Mouse (Mus musculus): ENCODE results near the gene Kifap3. TPM values are rescaled to one million over a fixed set of nuclear protein-coding genes. Genes with fewer than 3 reads are reported as not detected.
A peak's percentile ranks its signal among the peaks of the same experiment; 100 is the strongest.
"Not testable (repeated sequence)": the region's sequence is repeated elsewhere in the genome, so short reads cannot be mapped to it uniquely, and the experiment has no call there.

The Kifap3 gene
- 10.3 and 10.7 TPM in 2 replicates for polyA plus RNA-seq (2015; fragmentation: Nextera tagmentation; extraction: Ambion mirVana)

DNA sequence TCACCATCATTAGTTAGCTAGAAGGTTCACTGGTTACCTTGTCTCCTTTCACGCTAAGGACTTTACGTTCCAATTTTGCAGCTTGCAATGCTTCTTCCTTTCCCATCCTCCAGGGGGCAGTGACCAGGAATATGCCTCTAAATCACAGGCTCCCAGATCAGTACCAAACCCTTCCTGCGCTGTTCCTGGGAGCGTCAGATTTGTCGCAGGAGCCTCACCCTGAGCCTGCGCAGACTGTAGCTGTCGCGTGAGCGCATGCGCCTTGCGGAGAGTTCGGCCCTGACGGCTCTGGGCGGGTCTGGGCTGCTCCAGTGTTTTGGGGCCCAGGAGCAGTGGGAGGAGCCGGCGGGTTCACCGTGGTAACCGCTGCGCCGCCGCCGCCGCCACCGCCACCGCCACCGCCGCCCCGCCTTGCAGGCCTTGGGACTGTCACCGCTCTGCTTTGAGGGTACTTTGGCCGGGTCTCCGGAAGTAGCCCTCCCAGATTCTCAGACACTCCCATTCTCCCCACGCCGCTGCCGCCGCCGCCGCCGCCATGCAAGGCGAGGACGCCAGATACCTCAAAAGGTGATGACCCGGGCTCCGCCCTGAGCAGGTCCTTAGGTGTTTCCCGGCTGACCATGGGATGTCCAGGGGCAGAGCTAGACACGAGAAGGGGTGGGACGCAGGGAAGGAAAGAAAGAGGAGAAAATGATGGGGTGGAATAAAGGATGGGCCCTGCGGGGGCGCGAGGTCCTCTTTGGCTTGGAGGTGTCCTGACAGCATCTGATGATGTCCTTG, at the start of gene Kifap3:
Gene Kifap3, plus strand, starts transcription at position 248 of the 780 bp plus-strand sequence.
- DNase-seq (ENCODE audit: low spot score) = peak; percentile 96

DNA sequence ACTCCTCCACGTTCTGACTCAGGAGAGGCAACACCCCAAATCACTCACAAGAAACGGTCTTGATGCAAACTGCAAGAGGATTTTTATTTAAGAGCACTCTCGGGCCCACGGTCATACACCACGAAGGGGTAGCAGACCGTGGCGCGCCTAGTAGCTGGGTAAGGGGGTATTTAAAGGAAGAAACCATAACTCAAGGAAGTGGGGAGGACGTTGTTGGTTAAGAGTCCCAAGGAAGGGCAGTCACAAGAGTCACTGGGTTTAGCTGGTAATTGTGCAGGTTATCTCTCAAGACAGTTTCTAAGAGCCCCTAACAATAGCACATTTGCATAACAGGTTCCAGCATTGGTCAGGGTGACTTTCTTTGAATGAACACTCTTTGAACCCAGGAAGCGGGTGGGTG, 48.2 kb upstream of the Kifap3 start:
- DNase-seq (ENCODE audit: low spot score) = not testable (repeated sequence)

DNA sequence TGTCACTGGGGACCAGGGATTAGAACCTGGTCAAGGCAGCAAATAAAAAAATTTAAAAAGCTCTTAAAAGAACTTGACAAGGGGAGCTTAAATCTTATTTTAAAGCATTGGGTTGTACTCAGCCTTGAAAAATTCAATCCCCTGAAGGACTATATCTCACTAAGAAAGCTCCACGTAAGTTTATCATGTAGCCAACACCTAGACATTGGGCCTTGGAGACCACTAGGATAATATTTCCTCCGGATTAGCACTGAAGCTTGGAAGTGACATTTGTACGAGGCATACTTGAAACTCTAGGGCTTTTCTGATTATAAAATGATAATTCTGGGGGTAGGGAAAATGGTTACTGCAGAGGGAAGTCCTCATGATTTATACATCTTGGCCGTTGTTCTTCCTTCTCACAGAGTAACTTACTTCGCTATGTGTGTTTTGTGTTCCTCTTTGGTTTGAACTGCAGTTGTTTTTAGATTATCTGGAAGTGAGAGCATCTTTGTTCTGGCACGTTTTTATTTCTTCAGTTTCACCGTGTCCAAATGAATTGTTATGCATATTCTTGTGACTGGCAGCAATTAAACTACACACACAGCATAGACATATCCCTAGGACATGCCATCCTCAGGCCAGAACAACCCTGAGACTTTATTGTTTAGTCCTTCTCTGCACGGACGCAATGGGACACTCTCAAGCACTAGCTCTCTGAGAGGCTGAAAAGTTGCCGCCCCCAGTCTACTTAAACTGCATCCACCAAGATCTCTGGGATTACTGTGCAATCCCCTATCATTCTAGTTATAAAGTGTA, 42.7 kb upstream of the Kifap3 start:
- no peak for DNase-seq (ENCODE audit: low spot score)

DNA sequence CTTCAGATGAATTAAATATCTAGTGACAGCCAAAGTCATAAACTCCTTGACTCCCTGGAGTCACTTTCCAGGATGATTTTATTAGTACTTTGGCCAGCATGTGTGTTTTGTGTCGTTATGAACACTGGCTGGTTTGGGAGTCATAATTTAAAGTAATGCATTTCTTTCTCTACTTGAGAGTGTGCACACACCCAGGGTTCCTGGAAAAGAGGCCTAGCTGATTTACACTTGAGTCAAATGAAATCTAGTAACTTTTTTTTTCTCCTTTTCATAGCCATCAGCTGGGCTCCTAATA, 42.2 kb upstream of the Kifap3 start:
- no peak for DNase-seq (ENCODE audit: low spot score)

DNA sequence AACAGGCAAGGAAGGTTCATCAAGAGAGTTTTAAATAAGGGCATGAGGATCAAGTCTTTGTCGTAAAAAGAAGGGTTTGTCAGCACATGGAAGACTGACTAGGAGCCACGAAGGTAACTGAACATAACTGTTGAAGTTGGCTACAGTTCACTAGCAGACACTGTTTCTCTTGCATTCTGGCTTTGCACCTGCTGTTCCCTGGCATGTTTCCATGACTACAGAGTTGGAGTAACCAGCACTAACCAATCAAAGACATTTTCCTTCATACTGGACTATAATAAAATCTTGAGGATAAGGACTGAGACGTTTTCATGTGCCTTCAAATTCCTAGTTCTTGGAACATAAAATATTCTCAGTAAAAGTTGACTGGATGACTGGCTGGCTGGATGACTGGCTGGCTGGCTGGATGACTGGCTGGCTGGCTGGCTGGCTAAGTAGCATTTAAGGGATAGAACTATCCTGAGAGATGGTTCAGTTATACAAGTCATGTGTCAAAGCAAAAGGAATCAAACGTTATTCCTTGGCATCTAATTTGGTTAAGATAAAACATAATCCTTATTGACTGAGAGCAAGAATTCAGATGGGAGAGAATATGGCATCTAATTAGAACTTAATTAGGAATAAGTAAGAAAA, 27.9 kb upstream of the Kifap3 start:
- DNase-seq (ENCODE audit: low spot score) = no peak

DNA sequence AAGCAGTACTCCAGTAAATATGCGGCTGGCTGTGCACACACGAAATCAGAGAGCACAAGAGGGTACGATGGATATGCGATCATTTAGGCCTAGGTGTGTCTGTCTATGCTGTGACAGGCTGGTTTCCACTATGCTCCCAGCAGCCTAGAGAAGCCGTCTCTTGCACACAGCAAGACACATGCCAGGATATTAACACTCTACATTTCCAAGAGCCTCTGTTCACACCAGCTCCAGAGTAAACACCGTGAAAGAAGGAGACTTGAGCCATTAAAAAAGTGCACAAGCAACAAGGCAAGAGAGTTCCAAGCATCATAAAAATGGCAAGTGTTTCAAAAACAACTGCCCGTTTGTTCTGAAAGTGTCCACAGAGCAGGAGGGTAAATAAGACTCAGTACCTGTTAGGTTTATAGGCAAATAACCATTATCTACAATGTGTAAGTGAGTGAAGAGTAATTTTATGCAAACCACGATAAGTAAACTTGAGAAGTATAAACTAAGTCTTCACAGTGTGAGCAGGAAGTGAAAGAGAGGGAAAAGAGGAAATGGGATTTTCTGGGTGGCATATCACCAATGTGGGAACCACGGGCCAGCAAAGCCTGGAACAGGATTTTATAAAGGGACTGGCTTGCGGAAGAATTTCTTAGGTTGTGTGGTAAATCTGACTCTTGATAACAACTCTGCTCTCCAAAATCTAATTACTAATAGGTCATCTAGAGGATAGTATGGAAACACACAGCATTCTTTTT, 21.7 kb upstream of the Kifap3 start:
- no peak for DNase-seq (ENCODE audit: low spot score)

DNA sequence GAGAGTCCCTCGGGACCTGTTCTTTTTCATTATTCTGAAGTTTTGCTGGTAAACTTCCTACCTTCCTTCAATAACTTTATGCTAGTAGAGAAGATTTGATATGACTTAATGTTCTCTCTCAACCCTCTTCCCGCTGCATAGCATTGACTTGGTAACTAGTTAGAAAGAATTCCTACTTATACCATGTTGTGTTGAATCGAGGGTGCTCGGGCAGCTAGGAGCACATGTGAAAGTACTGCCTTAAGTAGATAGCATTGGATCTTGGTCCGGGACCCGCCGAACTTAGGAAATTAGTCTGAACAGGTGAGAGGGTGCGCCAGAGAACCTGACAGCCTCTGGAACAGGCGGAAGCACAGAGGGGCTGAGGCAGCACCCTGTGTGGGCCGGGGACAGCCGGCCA, 4.2 kb downstream of the Kifap3 start:
- DNase-seq (ENCODE audit: low spot score) = not testable (repeated sequence)

DNA sequence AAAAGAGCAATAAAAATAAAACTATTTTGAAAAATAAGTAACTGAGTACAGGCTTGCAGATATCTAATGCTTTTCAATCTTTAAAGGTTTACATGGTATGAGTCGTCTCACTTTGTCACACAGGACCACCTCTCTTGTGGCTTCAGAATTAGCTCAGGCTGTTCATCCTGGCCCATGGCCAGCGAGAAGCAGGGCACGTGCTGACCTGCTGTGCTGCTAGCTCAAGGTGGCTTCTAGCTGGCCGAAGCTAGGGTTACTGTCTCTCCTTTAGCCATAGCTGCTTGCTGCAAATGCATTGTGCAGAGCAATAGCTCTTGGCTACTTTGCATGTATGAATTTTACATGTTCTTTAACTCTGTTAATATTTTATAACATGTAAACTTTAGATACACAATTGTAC, 42.0 kb downstream of the Kifap3 start:
- DNase-seq (ENCODE audit: low spot score) = no peak

DNA sequence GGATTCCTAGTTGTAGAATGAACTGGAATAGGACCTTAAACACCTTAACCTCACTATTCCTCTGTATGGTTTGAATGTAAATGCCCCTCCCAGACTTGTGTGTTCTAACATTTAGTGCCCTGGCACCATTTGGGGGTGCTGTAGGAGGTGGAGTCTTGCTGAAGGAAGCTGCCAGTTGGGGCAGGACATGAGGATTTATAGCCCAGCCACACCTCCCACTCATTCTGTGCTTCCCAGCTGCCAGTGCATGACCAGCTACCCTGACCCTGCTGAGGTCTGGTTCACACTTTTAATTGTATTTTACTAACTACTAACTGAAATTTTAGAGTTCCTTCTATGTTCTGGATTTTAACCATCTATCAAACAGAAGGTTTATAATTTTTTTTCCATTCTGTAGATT, 50.1 kb downstream of the Kifap3 start:
- no peak for DNase-seq (ENCODE audit: low spot score)

DNA sequence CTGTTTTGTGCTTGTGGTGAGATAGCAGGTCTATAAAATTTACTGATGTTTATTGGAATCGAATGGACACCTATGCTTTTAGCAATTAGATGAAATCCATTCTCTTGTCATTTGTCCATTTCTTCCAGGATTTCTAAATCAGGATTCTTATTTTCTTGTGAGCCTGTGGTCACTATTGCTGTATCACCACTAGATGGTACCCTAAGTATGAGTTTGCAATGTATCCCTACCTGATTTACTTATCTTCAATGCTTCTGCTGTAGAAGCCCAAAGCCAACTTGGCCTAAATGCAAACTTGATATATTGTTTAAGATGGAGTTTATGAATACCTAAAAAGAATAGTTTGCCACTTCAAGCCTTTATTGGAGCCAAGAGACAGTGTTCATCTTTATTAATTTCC, 54.7 kb downstream of the Kifap3 start:
- DNase-seq (ENCODE audit: low spot score) = no peak

DNA sequence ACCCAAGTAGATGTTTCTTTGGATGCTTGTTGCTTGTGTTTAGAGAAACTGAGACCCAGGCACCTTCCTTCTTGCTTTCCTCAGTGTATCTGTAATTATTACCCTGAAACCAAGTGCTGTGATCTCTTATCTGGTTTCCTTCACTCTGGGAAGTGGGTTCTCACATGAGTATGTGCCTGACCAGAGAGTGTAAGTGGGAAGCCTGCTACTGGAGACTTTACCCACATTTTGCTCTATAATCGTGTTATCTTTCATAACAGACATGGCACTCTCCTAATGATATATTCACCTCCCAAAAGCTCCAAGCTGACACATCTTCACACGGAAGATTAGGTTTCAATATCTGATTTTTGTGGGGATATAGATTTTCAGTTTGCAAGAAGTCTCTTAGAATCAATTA, 55.7 kb downstream of the Kifap3 start:
- DNase-seq (ENCODE audit: low spot score) = no peak

DNA sequence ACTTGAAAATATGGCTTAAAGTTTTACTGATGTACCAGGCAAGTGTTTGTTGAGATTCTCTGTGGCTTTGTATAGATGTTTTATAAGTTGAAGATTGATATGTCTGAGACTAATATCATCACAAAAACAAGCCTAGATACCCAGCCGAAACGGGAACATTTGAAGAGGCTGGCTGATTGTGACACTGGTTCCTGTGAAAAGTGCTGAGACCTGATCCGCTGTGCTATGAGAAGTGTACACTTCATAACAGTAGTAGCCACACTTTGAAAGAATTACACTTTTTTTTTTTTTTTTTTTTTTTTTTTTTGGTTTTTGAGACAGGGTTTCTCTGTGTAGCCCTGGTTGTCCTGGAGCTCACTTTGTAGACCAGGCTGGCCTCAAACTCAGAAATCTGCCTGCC, 59.1 kb downstream of the Kifap3 start:
- DNase-seq (ENCODE audit: low spot score) = not testable (repeated sequence)

DNA sequence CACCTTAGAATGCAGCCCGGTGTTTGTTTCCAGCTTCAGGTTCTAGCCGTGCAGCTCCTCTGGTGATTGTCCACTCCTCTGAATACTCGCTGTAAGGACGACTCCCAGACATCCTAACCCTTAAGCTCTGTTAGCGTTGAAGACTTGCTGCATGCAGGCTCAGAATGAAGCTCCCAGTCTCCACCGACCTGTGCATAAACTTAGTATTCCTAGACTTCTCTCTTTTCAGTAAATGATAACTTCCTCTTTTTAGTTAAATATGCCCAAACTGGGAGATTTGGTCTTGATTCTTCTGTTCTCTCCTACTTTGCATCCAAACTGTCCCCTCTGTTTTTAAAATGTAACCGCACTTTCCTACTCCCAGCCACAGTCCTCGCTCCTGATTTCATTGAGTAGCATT, 61.2 kb downstream of the Kifap3 start:
- no peak for DNase-seq (ENCODE audit: low spot score)

DNA sequence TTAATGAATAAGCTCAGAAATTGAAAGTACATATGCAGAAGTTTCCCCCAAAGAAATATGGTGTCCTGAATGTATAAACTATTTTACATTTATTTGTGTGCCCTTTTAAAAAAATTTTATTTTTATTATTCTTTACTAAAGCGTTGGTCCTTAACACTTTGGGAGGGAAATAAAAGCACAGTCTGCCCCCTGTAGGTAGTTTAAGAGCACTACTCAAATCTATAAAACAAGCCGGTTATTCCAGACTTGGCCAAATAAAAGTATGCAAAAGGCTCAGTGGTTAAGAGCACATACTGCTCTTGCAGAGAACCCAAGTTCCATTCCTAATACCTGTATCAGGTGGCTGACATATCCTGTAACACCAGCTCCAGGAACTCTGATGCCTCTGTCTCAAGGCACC, 62.9 kb downstream of the Kifap3 start:
- no peak for DNase-seq (ENCODE audit: low spot score)

DNA sequence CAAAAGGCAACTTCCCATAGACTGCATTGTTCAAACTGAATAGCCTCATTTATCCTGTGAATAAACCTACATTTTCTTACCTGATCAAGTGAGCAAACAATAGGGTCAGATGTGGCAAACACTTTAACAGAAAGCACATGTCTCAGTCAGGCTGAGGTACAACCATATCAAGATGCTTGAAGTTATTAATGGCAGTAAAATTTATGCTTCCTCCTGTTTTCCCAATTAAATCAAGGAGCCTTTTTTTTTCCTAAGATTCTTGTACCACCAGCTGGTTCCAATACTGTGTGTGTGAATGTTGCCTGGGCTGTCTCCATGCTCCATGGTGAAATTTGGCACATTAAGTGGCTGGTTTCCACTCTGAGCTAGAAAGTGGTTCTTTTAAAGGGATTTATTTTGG, 64.5 kb downstream of the Kifap3 start:
- DNase-seq (ENCODE audit: low spot score) = no peak

DNA sequence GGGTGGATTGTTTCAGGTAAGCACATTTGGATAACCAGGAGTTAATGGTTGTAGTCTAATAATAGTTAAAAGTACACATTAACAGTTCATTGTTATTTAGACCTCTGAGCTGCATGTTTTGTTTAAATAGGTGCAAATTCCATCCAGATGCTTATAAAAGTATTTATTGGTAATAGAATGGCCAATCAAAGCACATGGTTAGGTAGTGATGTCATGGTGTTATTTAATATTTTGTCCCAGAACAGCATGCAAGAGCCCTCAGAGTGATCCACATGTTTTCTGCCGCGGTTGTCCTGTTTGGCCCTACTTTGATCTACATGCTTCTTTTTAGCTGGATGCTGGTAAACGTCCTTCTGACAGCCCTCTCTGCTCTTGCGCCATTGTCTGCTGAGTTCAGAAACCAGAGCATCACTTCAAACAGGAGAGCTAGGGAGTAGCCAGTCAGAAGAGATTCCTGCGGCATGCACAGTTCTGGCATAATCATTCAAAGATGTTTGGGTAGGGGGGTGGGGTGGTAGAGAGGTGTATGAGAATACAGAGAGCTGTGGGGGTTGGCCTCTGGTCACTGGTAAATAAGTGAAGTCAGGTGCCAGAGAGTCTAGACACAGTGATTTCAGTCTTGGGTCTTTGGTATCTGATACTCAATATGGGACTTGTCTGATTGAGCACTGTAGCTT, 73.6 kb downstream of the Kifap3 start:
- no peak for DNase-seq (ENCODE audit: low spot score)

DNA sequence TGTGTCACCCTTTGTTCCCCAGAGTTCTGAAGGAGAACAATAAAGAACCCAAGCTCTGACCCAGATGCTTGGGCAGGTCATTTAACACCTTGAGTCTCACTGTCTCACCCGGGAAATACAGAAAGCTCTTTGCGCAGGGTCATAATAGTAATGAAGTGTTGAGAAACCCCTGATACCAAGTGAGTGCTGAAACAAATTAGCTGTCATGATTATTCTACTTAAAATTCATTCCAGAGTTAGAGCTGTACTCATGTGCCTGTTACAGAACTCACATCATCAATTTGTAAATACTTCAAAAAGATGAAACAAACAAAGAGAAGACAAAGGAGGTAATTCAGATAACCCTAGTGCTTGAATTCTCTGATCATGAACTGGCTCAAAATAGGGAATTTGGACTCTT, 79.0 kb downstream of the Kifap3 start:
- DNase-seq (ENCODE audit: low spot score) = no peak

DNA sequence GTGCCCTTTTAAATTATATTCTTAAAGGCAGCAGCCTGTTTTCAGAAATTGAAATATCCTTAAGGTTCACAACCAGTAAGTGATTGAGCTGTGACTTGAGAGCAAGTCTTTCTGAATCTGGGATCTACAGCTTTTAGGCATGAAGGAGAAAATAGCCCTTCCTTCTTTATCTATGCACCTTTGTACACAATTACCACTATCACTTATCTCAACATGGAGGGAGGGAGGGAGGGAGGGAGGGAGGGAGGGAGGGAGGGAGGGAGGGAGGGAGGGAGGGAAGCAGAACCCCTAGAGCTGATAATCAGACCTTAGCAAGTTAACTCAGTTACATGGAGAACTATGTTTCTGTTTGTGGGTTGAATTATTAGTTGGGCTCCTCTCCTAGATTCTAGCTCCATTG, 82.2 kb downstream of the Kifap3 start:
- DNase-seq (ENCODE audit: low spot score) = no peak

DNA sequence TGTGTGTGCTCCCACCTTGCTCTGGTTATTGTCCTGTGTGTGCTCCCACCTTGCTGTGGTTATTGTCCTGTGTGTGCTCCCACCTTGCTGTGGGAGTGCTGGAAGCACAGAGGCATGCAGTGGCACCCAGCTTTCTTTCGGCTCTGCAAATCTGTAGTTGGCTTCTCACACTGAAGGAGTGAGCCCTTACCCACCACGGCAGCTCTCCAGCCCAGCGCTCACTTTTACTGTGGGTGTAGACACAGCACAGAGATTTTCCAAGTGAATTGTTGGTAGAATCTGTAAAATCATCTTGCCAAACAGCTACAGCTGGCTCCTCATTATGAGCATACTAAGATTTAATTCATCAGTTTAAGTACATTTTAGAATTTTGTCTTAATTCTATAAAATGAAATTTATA, 93.8 kb downstream of the Kifap3 start:
- DNase-seq (ENCODE audit: low spot score) = no peak

DNA sequence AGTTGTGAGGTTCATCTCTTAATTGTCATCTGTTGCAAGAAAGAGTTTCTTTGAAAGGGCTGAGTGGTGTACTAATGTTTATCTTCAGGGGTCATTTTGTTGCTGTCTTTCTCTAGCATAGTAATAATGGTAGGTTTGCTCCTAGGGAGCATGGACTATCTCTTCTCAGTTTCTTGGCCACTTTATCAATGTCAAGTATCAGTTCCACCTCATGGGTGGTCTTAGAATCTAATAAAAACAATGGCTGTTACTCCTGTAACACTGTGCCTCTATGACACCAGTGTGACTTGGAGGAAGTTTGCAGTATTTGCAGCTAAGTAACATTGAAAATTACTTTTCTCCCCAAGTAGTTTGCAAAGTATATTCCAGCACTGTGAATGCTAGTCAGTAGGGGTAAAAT, 110.2 kb downstream of the Kifap3 start:
- no peak for DNase-seq (ENCODE audit: low spot score)

DNA sequence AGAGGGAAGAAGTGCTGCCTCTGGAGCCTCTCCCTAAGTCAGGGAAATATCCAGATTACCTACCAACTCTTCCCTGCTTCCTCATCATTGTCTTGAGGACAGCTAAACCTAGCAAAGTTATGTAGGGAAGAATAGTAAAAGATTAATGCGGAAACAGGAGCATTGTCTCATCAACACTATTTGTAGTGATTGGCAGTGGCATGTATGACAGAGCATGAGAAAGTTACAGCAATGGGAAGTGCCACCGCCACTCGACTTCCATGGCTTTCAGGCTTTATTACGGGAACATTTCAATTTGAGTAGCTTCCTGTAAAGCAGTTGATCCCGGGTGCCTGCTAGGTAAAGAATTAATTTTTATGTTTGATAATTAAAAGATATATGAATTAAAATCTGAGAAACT, 113.9 kb downstream of the Kifap3 start:
- no peak for DNase-seq (ENCODE audit: low spot score)
